Mouse (Mus musculus) neutrophil, adult 5-6 weeks (primary cell): ENCODE data around the gene Ubxn2a. TPM values are rescaled to one million over a fixed set of nuclear protein-coding genes. Genes with fewer than 3 reads are reported as not detected.
A peak's percentile ranks its signal among the peaks of the same experiment; 100 is the strongest.
"Not testable (repeated sequence)": the region's sequence is repeated elsewhere in the genome, so short reads cannot be mapped to it uniquely, and the experiment has no call there.

Experiments
- ATAC-seq: fragments of 151-379, 151-347 bp; 2 replicates; pipeline ENCODE4 v1.8.0; 2017; ENCODE audit warnings: mild to moderate bottlenecking, moderate TSS enrichment; ENCODE audit not compliant: insufficient number of reproducible peaks, poor library complexity, low FRiP score, severe bottlenecking; ENCODE audit errors: extremely low read depth
- total RNA-seq: library from RNA; stranded (forward); fragments of 200-1000 nt; gene quantifications from 2 replicates; pipeline ENCODE4 v1.2.3, GENCODE M21; 2017

The Ubxn2a gene
- total RNA-seq = 32.9 and 47.3 TPM in 2 replicates

DNA sequence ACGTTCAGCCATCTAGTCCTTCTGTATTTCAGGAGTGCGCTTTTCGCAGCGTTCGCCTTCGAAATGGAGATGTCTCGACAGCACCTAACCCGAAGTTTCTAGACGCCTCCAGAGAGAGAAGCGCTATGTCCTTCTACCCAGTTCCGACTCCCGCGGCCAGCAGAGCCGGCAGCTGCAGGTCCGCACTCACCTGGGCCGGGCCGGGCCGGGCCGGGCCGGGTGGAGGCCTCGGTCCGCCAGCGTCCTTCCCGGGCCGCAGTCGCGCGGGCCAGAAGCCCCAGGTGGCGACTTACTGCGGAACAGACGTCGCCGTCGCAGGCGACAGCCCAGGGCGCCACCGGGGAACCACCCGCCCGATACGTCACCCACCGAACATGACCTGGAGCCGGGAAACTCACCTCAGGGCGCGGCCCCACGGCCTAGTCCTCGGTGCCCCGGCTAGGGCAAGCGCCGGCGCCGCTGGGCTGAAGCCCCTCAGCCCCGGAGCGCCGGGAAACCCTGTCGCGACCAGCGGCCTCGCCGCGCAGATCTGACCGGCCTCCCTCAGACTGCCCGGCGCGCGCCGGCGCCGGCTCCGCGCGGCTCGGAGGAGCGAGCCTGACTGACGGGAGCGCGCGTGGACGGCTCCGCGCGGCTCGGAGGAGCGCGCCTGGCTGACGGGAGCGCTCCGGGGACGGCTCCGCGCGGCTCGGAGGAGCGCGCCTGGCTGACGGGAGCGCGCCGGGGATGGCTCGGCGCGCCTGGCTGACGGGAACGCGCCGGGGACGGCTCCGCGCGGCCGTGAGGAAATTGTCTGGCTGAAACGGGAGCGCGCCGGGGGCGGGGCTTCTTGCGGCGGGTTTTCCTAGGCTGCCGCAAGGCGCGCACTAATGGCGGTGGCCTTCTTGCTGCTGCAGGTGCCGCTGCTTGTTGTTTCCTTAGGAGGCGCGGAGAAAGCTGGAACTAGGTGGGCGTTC, at the start of gene Ubxn2a:
Gene Ubxn2a, minus strand, starts transcription at position 755 of the 956 bp plus-strand sequence.
- ATAC-seq = peak; percentile 77

DNA sequence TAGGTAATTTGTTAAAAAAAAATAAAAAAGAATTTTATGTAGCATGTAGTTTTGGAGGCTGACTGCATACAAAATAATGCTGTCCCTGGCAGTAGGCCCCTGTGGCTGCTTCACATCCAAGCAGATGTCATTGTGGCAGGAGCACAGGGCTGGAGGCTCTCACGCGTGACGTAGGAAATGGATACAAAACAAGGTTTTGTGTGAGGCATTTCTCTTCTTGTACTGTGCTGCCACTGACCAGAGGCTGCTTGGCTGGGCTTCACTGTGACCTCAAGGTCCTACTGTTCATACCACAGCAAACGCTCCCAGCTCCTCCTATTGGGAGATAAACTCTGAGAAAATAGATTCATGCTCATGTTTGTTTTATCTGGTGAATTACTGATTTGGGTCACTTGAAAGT, 45.7 kb upstream of the Ubxn2a start:
- no peak for ATAC-seq

DNA sequence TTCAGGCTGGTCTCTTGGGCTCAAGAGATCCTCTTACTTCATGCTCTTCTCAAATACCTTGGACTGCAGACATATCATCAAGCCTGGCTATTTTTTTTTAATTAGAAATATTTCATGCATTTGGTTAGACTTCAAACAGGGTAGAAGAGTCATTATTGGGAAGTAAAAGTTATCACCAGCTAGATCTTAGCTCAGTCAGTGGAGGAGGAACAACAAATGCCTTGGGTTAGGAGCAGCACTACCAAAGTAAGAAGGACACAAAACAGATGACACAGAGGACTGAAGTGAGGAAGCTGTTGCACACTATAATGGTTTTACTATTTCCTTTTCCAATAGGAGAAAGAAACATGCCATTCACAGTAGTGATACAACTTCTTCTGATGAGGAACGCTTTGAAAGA, 44.8 kb upstream of the Ubxn2a start:
- ATAC-seq = no peak

DNA sequence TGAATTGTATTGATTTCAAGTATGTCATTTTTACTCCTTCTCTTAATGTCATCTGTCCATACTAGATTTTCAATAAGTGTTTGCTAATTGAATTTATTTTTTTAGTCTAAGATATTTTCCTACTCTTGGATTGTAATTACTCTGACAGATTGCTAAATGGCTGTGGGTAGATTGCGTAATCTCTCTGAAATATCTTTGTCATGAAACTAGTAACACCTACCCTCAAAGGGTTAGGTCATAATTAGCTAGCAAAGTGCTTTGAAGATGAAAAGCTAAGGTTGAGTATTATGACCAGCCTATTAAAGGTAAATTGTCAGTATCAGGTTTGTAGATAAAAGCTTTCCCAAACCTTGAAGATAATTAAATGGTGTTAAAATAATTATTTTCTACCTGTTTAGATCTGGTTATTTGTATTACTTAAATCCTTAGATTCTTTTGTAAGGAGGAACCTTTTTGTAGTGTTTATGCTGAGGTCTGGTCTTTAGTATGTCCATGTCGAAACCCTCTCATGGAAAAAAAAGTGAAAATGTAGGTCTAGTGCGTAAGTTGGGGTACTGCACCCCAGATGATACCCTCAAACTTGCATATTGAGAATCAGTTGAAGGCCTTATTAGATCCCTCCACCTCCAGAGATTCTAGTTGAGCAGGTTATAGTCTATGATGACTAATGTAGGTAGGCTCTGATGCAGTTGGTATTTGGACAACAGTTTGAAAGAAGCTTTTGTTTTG, 23.5 kb upstream of the Ubxn2a start:
- ATAC-seq = no peak

DNA sequence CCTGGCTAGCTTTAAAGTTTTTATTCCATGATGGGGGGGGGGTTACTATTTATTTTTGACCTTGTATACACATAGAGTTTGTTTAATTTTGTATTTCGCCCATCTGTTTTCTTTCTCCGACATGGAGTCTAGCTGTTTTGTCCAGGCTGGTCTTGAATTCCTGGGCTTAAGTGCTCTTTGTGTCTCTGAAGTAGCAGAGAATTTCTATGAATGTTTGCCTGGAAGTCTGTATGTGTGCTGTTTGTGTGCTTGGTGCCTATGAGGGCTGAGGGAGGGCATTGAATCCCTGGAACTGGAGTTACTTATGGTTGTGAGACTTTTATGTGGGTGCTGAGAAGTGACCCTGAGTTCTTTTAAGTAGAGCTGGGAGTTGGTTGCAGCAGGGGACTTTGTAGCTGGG, 20.7 kb upstream of the Ubxn2a start:
- no peak for ATAC-seq

DNA sequence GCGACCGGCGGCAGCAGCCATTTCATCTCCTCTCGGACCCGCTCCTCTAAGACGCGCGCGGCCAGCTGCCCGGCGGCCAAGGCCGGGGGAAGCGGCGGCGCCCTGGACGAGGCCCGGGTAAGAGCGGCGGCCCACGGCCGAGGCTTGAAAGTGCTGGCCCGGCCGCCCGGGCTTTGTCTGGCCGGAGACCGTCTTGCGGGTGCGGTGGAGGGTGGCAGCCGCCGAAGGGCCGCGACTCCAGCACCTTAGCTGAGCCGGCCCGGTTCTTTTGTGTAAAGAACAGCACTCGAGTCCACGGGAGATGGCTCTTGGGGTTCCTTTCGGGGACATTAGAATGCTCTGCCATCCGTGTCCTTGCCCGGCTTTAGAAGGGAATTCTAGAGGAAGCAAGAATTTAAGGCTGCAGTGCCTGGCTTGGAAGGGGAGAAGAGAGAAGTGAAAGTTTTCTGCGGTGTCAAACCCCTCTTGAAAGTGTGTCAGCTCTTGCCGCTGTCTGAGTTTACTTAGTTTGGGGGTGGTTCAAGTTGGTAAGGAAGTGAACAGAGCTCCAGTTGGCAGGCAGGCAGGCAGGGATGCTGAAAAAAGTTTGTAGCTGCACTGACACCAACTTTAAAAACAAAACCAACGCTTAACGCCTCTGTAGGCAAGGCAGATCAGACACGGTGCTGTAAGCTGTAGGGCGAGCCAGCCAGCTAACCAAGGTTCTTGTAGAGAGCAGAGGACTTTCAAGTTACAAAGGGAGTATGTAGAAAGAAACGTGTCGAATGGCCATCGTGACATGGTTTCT, 10.5 kb upstream of the Ubxn2a start:
- ATAC-seq = peak; percentile 60

DNA sequence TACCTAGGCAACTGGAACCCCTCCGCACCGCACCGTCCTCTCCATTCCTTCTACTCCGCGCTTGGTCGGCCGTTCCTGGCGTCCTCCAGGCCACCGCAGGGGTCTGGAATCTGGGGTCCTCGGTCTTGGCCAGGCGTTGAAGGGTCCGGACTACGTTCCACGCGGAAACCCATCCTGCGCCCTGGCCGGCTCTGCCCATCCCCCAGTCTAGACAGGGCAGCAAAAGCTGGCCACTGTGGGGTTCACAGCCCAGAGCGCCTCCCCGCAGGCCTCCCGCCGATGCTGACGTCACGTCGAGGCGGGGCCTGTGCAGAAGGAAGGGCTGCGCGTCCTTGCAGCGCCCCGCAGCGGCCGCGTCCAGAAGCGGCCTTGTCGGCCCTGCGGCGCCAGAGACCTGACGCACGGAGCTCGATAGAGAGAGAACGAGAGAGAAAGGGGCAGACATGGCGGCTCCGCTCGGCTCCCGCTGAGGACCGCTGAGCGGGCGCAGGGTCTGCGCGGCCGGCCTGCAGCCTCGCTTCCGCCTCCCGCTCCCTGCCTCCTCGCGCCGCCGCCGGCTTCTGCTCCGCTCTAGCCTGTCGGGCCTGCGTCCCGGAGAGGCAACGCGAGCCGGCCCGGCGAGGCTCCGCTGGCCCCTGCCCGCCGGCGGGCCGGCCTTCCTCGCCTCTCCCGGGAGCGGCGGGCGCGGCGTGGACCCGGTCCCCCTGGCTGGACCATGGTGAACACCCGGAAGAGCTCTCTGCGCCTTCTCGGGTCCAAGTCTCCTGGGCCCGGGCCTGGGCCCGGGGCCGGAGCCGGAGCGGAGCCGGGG, 9.7 kb upstream of the Ubxn2a start, which contains the start of gene Atad2b:
Gene Atad2b, plus strand, starts transcription at position 360 of the 811 bp plus-strand sequence.
- ATAC-seq = peak; percentile 88

DNA sequence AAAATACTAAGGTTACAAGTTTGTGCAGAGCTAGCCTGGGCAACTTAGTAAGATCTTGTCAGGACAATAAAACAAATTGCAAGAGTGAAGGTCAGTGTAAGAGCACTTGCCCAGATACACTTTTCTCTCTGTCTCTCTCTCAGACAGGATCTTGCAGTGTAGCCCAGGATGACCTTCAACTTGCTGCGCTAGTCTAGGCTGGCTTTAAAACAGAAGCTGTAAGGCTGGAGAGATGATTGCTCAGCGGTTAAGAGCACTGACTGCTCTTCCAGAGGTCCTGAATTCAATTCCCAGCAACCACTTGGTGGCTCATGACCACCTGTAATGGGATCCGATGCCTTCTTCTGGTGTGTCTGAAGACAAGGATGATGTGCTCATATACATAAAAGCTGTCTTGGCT, 7.4 kb upstream of the Ubxn2a start:
- no peak for ATAC-seq

DNA sequence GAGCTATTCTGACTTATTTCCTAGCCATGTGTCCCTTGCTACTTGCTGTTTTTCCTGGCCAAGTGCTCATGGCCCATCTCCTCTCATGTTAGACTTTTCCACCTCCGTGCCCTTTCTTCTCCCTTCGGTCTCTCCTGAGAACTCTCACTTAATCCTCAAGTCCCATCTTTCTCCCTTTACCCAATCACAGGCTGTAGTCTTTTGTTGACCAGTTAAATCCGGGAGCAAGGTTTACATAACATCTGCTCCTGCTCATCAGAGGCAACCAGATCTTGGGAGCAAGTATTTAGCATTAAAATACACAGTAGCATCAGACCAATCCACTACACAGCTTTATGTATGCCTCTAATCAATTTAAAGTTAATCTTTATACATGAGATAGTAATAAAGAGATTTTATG, 6.9 kb upstream of the Ubxn2a start:
- no peak for ATAC-seq

DNA sequence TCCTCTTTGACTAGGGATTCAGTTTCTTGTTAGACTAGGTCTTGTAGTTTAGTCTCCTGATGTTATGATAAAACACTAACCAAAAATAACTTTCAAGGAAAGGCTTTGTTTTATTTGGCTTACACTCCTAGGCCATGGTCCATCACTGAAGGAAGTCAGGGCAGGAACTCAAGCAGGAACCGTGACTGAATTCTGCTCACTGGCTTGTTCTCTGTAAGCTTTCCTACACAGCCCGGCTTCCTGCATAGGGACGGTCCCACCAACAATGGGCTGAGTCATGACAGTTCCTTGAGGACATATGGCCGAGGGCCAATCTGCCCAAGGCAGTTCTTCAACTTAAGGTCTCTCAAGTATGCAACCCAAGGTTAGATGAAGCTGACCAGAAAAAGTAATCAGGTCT, 4.2 kb upstream of the Ubxn2a start:
- no peak for ATAC-seq

DNA sequence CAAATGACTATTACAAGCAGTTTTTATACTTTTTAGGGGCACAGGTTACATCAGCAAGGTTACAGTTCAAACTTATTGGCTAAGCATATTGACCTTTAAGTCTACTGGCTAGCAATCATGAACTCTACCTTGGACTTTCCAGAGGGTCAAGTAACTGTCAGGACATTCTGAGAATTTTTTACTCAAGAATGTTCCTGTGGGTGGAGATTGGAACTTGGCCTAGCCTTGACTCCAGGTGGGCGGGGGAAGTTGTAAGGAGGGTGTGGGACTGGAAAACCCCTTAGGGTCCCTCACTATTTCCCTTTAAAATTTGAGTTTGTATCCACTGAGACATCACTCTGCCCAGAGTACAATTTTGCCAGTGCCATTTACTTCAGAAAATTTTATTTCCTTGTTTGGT, 3.0 kb upstream of the Ubxn2a start:
- ATAC-seq = not testable (repeated sequence)

DNA sequence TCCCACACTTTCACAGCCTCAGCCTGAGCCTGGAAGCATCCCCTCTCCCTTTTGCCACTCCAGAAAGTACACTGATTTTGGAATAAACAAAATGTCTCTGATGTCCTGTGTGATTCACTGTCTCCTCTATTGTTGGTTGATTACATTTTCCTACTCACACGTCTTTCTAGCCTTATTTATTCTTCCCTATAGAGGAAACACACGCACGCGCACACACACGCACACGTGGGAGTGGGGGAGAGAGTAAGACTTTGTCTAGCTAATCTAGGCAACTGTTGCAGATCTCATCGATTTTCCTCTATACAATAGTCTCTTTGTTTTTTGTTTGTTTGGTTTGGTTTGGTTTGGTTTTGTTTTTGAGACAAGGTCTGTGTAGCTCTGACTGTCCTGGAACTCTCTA, 886 bp upstream of the Ubxn2a start:
- no peak for ATAC-seq

DNA sequence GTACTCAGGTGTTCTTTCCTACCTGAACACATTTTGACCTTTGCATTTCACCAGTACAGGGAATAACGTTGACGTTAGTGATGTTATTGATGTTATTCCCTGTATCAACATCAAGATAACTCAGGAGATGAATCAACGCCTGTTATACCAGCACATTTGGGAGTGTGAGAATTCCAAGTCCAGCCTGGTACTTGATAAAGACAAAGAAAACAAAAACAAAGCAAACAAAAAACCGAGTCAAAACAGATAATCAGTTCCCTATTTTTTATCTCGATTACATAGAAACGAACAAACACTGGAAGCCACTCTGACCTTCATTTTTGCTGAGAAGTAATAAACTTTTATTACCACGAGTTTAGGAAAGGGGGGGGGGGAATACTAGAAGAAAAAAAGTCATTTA, 1.0 kb downstream of the Ubxn2a start:
- no peak for ATAC-seq

DNA sequence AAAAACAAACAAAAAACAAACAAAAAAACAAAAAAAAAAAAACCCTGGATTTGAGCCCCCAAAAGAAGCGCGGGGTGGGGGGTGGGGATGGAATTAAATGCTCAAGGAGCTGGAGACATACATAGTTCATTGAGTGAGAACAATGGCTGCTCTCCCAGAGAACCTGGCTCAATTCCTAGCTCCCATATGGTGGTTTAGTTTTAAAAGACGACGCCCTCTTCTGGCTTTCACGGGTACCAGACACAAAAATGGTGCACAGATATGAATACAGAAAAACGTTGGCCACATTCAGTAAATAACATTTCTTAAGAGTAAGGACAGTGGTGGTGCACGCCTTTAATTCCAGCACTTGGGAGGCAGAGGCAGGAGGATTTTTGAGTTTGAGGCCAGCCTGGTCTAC, 1.6 kb downstream of the Ubxn2a start:
- ATAC-seq = no peak

DNA sequence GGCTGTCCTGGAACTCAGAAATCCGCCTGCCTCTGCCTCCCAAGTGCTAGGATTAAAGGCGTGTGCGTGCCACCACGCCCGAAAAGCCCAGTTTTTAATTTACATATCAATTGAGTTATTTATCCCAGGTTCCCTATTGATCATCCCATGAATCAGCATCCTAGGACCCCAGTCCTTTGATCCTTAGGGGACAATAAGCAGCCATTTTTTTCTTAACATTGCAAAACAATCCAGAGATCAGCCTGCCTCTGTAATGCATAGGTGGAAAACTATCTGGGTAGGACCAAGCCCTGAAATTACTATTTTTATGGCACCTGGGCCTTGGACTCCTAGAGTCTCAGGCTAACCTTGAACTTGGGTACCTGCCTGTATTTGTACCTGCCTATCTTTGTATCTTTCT, 9.5 kb downstream of the Ubxn2a start:
- no peak for ATAC-seq

DNA sequence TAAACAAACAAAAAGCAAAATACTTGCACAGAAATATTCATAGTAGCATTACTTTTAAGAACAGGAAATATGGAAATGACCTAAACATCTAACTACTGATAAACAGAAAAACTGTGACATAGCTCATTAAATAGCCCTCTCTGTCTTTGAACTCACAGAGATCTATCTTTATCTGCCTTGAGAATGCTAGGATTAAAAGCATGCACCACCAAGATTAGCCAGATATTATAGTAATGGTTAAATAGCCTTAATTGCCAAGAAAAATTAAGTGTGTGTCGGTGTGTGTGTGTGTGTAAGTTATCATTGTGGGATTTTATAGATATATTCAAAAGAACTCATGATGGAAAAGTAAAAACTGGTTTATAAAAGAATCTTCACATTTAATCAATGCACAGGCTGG, 17.6 kb downstream of the Ubxn2a start:
- ATAC-seq = no peak

DNA sequence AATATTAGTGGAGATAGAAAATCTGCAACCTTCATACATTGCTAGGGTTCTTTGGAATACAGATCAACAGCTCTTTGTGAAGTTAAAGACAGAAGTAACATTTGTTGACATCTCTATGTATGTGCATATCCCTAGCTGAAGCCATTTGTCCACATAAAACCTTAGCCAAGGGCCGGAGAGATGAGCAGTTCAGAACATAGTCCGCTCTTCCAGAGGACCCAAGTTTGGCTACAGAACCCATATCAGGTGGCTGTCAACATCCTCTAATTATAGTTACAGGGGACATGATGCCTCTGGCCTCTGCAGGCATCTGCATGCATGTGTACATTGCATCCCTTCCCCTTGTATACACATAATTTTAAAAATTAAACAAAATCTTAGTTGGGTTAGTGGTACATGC, 18.3 kb downstream of the Ubxn2a start:
- no peak for ATAC-seq

DNA sequence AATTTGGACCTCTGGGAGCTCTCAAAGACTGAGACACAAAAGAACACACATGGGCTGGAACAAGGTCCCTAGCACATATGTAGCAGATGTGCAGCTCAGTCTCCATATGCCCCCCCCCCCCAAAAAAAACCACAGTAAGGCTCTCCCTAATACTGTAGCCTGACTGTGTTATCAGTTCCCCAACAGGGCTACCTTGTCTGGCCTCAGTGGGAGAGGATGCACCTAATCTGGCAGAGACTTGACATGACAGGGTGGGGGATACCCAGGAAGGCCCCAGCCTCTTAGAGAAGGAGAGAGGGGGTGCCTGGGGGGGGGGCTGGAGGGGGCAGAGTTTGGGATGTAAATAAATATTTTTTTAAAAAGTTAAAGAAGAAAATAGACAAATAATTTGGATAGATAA, 18.8 kb downstream of the Ubxn2a start:
- no peak for ATAC-seq

DNA sequence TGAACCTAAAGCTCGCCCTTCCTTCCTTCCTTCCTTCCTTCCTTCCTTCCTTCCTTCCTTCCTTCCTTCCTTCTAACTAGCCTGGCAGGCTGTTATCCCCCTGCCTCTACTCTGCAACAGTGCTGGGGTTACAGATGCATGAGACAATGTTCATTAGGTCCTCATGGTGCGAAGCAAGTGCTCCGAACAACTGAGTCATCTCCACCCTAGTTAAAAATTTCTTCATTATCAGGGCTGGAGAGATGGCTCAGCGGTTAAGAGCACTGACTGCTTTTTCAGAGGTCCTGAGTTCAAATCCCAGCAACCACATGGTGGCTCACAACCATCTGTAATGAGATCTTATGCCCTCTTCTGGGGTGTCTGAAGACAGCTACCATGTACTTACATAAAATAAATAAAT, 20.9 kb downstream of the Ubxn2a start:
- ATAC-seq = not testable (repeated sequence)
